Mouse (Mus musculus): ENCODE results near the gene Arhgef40. TPM values are rescaled to one million over a fixed set of nuclear protein-coding genes. Genes with fewer than 3 reads are reported as not detected.
A peak's percentile ranks its signal among the peaks of the same experiment; 100 is the strongest.
"Not testable (repeated sequence)": the region's sequence is repeated elsewhere in the genome, so short reads cannot be mapped to it uniquely, and the experiment has no call there.

Arhgef40 gene
- polyA plus RNA-seq, 1 experiment from 2014 or later, result 69.0 TPM

DNA sequence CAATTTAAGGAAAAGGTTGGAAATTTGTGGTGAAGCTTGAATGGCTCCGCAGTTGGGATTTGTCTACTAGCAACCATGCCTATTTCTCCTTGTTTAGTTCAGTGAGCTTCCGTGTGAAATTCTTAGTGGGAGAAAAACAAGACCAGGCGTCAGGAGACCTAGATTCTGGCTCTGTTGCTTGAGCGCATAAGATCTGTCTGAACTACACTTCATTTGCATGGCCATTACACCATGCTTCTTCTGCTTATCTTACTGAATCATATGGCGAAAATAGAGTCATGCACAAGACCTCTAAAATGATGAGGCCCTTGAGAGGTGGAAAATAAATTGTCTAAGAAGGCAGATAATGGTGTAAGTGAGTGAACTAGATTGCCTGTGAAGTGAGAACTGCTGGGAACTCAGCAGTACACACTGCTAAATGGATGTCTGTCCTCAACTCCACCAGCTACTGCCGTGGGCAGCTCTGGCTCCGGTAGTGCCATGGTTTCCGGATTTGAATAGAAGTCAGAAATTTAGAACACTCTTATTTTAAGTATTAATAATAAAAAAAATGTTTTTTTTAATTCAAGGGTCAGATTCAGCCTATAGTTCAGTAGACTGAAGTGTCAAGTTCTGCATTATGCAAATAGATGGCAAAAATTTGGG, 37.2 kb downstream of the Arhgef40 start:
- H3K27me3 ChIP-seq, result no peaks in the 10 kb centered on the region
- peaks cover 43% of the 10 kb centered on the region for H3K4me1 ChIP-seq (replicated peaks)
- no peak overlapping the region for H3K27ac ChIP-seq (replicated peaks)
- no peak overlapping the region for H3K4me3 ChIP-seq
- H3K9me3 ChIP-seq, result no peaks in the 10 kb centered on the region
- WGBS, result 89% methylated on average over 8 of the region's 8 CpGs
- ATAC-seq (ENCODE audit: low read depth), result no peak
- no peaks in the 10 kb centered on the region for H3K36me3 ChIP-seq
- no peak overlapping the region for H3K9ac ChIP-seq
- no peak overlapping the region for H3K4me2 ChIP-seq

DNA sequence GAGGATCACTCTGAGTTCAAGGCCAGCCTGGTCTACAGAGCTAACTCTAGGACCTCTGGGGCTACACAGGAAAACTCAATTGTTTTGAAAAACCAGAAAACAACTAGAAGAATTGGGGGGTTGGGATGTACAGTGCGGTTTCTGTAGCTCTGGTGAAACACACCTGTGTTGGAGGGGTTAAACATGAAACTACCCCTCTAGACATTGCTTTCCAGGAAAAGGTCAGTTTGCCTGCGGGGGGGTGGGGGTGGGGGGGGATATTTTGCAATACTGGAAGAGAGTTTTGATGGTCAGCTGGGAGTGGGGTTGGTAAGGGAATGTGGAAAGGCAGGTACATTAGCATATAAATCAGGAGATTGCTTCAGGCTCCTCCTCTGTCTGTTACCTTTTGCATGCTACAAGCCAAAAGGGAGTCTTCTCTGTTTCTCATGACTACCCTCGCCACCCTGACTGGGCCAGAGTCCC, 37.8 kb downstream of the Arhgef40 start:
- no peak for ATAC-seq (ENCODE audit: low read depth)
- no peak overlapping the region for H3K4me3 ChIP-seq
- no peaks in the 10 kb centered on the region for H3K27me3 ChIP-seq
- 0 out of 2 replicates have a peak overlapping the region, but pooled peaks have one; percentile 79 for H3K27ac ChIP-seq (replicated peaks)
- no peaks in the 10 kb centered on the region for H3K9me3 ChIP-seq
- H3K36me3 ChIP-seq, result no peaks in the 10 kb centered on the region
- H3K9ac ChIP-seq, result 0 out of 2 replicates have a peak overlapping the region, but pooled peaks have one; percentile 41
- peak overlapping the region; percentile 54 for H3K4me2 ChIP-seq
- WGBS, result 70% methylated on average over 3 of the region's 3 CpGs
- H3K4me1 ChIP-seq (replicated peaks), result peaks cover 40% of the 10 kb centered on the region

GRCm38 (mm10) chr14:52022709-52023459, 38.4 kb downstream of the Arhgef40 start:
- Histone ChIP-seq H3K4me2 (peak overlapping the region; percentile 54), H3K27ac (replicated peaks) (peak overlapping the region; percentile 79), H3K9ac (peak overlapping the region; percentile 41; the same call in 1 of the 2 replicates), H3K27me3 (no peaks in the 10 kb centered on the region), H3K4me1 (replicated peaks) (peaks cover 39% of the 10 kb centered on the region), H3K4me3 (peak overlapping the region; percentile 24), H3K36me3 (no peaks in the 10 kb centered on the region), H3K9me3 (no peaks in the 10 kb centered on the region)
- ATAC-seq (ENCODE audit: low read depth), result no peak
- WGBS, result 4% methylated on average over 23 of the region's 23 CpGs

- Histone ChIP-seq H3K9me3 (no peaks in the 10 kb centered on the region), H3K9ac (no peak overlapping the region; the same call in 1 of the 2 replicates), H3K4me3 (no peak overlapping the region), H3K4me2 (no peak overlapping the region), H3K27me3 (no peaks in the 10 kb centered on the region), H3K27ac (replicated peaks) (no peak overlapping the region), H3K36me3 (no peaks in the 10 kb centered on the region), H3K4me1 (replicated peaks) (peaks cover 27% of the 10 kb centered on the region)
- 92% methylated on average over 2 of the region's 2 CpGs for WGBS
- ATAC-seq (ENCODE audit: low read depth), result no peak
Measured at GRCm38 (mm10) chr14:52024133-52024532, 39.6 kb downstream of the Arhgef40 start.

GRCm38 (mm10) chr14:52026342-52026741, 41.8 kb downstream of the Arhgef40 start:
- no peak for ATAC-seq (ENCODE audit: low read depth)
- Histone ChIP-seq H3K4me3 (no peak overlapping the region), H3K4me2 (no peak overlapping the region), H3K36me3 (no peaks in the 10 kb centered on the region), H3K9ac (no peak overlapping the region), H3K9me3 (no peaks in the 10 kb centered on the region), H3K4me1 (replicated peaks) (peaks cover 17% of the 10 kb centered on the region), H3K27me3 (no peaks in the 10 kb centered on the region), H3K27ac (replicated peaks) (no peak overlapping the region)
- WGBS, result 85% methylated on average over 4 of the region's 4 CpGs

DNA sequence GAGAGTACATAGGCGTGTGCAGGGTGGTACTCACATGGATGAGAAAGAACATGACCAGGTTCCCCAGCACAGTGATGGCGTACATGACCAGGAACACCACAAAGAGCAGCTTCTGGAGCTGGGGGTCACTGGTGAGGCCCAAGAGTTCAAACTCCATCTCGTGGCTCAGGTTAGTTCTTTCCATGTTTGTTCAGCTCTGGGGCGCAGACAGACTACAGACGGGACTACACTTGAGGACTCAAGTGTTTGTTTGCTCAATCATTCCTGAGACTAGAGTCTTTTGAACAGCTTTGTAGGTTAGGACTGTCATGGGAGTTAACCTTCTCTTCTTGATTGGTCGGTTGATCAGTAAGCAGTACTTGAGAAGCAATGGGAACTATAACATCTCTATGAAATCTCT, 51.4 kb downstream of the Arhgef40 start:
- no peak overlapping the region for H3K4me2 ChIP-seq
- H3K9ac ChIP-seq, result no peak overlapping the region
- H3K4me1 ChIP-seq (replicated peaks), result no peaks in the 10 kb centered on the region
- no peak overlapping the region for H3K27ac ChIP-seq (replicated peaks)
- H3K36me3 ChIP-seq, result no peaks in the 10 kb centered on the region
- ATAC-seq (ENCODE audit: low read depth), result no peak
- no peaks in the 10 kb centered on the region for H3K27me3 ChIP-seq
- H3K4me3 ChIP-seq, result no peak overlapping the region
- H3K9me3 ChIP-seq, result no peaks in the 10 kb centered on the region
- 88% methylated on average over 6 of the region's 6 CpGs for WGBS

DNA sequence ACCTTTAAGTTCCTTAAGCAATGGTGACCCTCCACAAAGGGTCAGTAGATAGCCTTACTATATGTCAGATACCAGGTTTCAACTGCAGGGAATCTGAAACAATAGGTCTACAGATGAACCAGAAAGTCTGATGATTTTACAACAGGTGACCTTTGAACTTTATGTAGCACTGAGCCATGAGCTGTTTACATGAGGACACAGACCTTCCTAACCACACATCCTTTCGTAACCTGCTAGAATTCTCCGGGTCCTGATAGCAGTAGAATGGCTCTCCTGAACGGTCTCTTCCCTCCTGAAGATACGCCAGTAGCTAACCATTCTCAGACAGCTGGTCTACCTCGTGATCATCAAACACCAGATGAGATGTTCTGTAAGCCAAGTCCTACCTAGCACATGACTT, 54.8 kb downstream of the Arhgef40 start:
- Histone ChIP-seq H3K4me2 (no peak overlapping the region), H3K9ac (no peak overlapping the region), H3K27ac (replicated peaks) (no peak overlapping the region), H3K27me3 (no peaks in the 10 kb centered on the region), H3K36me3 (no peaks in the 10 kb centered on the region), H3K4me1 (replicated peaks) (no peaks in the 10 kb centered on the region), H3K4me3 (no peak overlapping the region), H3K9me3 (no peaks in the 10 kb centered on the region)
- ATAC-seq (ENCODE audit: low read depth), result no peak
- WGBS, result 89% methylated on average over 5 of the region's 5 CpGs

GRCm38 (mm10) chr14:52042359-52042758, 57.8 kb downstream of the Arhgef40 start, which contains the start of gene Olfr221:
Gene Olfr221 (minus strand): TSS chr14:52042459.
- peaks cover 14% of the 10 kb centered on the region for H3K4me1 ChIP-seq (replicated peaks)
- WGBS, result 60% methylated on average over 3 of the region's 3 CpGs
- H3K36me3 ChIP-seq; ATAC-seq (ENCODE audit: low read depth); H3K27ac ChIP-seq (replicated peaks); H3K4me2 ChIP-seq; H3K9me3 ChIP-seq; H3K27me3 ChIP-seq; H3K4me3 ChIP-seq; H3K9ac ChIP-seq: not testable (repeated sequence)

GRCm38 (mm10) chr14:52043446-52043845, 58.9 kb downstream of the Arhgef40 start:
- Histone ChIP-seq H3K4me3 (no peak overlapping the region), H3K4me1 (replicated peaks) (peaks cover 14% of the 10 kb centered on the region), H3K9me3 (no peaks in the 10 kb centered on the region), H3K36me3 (no peaks in the 10 kb centered on the region), H3K4me2 (no peak overlapping the region), H3K27me3 (no peaks in the 10 kb centered on the region), H3K27ac (replicated peaks) (no peak overlapping the region), H3K9ac (no peak overlapping the region)
- ATAC-seq (ENCODE audit: low read depth), result no peak
- 69% methylated on average over 6 of the region's 6 CpGs for WGBS

DNA sequence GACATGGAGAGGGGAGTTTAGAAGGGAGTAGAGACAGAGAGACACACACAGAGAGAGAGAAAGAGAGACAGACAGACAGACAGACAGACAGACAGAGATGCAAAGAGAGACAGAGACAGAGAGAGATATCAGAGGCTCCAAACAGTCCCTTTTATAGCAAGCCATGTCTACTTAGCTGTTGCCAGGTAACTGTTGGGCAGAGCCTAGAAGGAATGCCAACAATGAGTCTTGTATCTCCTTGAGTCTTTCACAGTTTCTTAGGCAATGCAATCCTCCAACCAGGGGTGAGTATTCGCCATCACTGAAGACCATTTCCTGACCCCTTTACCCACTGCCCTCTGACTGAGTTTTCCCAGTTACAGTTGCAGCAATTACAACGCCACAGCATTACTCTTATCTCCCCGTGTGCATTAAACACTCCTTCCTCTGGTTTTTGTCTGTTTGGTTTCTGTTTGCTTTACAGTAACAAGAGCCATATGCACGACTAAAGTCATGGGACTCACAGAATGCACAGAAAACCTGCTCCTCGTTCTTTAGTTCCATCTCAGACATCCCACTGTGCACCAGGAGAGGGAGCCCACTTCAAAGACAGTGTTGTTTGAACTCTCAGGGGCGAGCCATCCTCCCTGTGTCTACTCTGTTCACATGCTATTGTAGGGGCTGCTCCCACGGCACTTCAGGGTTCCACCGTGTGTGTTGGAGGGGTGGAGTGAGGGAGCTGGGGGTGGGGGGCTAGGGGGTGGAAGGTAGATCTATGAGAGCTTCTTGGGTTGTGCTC, 60.6 kb downstream of the Arhgef40 start:
- Histone ChIP-seq H3K27me3 (no peaks in the 10 kb centered on the region), H3K4me1 (replicated peaks) (peaks cover 14% of the 10 kb centered on the region), H3K36me3 (no peaks in the 10 kb centered on the region), H3K27ac (replicated peaks) (no peak overlapping the region), H3K4me2 (no peak overlapping the region), H3K4me3 (no peak overlapping the region), H3K9me3 (no peaks in the 10 kb centered on the region), H3K9ac (no peak overlapping the region)
- 10% methylated on average over 8 of the region's 8 CpGs for WGBS
- peak; percentile 87 for ATAC-seq (ENCODE audit: low read depth)

GRCm38 (mm10) chr14:52045966-52046565, 61.5 kb downstream of the Arhgef40 start:
- WGBS, result 61% methylated on average over 9 of the region's 9 CpGs
- Histone ChIP-seq H3K36me3 (no peaks in the 10 kb centered on the region), H3K4me2 (no peak overlapping the region), H3K4me3 (no peak overlapping the region), H3K9ac (no peak overlapping the region), H3K9me3 (no peaks in the 10 kb centered on the region), H3K27ac (replicated peaks) (no peak overlapping the region), H3K27me3 (no peaks in the 10 kb centered on the region), H3K4me1 (replicated peaks) (peaks cover 14% of the 10 kb centered on the region)
- ATAC-seq (ENCODE audit: low read depth), result no peak

- not testable (repeated sequence) for H3K36me3 ChIP-seq; H3K4me3 ChIP-seq; H3K9ac ChIP-seq; H3K4me2 ChIP-seq; H3K9me3 ChIP-seq; ATAC-seq (ENCODE audit: low read depth); H3K27me3 ChIP-seq; H3K27ac ChIP-seq (replicated peaks); H3K4me1 ChIP-seq (replicated peaks)
- WGBS, result 90% methylated on average over 3 of the region's 3 CpGs
Measured at GRCm38 (mm10) chr14:52052720-52053119, 68.2 kb downstream of the Arhgef40 start.

All from neural tube, embryonic 13.5 days (tissue).